Comparison of ENCODE assay signal across 21 mouse cellular contexts in the genomic region with DNA sequence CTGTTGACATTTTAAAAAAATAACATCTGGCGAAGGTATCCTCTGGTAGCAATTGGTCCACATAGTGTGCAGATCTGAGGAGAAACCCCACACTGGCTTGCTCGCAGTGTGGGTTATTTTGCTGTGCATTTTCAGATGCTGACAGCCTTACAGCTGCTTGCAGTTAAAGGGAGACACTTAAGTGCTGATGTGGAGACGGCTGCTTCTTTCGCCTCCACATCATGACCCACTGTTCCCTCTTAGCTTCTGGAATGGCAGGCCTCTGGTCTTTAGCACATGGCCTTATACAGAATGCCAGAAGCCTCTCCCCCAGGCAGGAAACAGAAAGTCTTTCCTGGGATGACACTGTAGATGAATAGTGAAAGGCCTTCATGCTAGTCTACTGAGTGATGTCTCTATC.
DNase-seq lines count a peak whose midpoint lies in the region; ATAC-seq and TF ChIP-seq lines count a peak whose summit lies in the region.
"Had no signal": no experiment of that assay in that cellular context is flagged by ENCODE, and none has a peak within 500 bp of the region (broad histone marks: within the 10 kb centered on the region; RNA-seq: fewer than 3 reads in every experiment).

No protein-coding gene starts in this region.

- H3K9ac ChIP-seq in kidney, postnatal 0 days (ENCODE audit: low read depth, low read length): no peak overlapping the region
- no peak overlapping the region for H3K9ac ChIP-seq in MEL (ENCODE audit: control insufficient read depth, low read depth, low read length, poor library complexity, severe bottlenecking)
- no peak overlapping the region for H3K9ac ChIP-seq in limb, embryonic 12.5 days (replicated peaks)
- H3K9ac ChIP-seq: forebrain, embryonic 13.5 days; hindbrain, embryonic 14.5 days; liver, embryonic 15.5 days; neural tube, embryonic 15.5 days had no signal

- no peaks in the 10 kb centered on the region for H3K4me1 ChIP-seq in kidney, postnatal 0 days (replicated peaks; ENCODE audit: insufficient read depth, low read length)
- peaks cover 7 to 14% of the 10 kb centered on the region in 2 experiments for H3K4me1 ChIP-seq in MEL (ENCODE audit: control insufficient read depth in 1 of 2, insufficient read depth in 2 of 2, low read length in 2 of 2)
- H3K4me1 ChIP-seq in limb, embryonic 12.5 days (replicated peaks): peaks cover 12% of the 10 kb centered on the region
- H3K4me1 ChIP-seq: forebrain, embryonic 13.5 days; neural tube, embryonic 15.5 days had no signal

- no peak for TF ChIP-seq POLR2A in MEL (IDR thresholded peaks at IDR 0.05; ENCODE audit: control insufficient read depth in 1 of 2, insufficient read depth in 1 of 2, low read depth in 1 of 2, low read length in 2 of 2, poor library complexity in 1 of 2)

- 72% methylated on average over 4 of the region's 4 CpGs for WGBS in kidney, postnatal 0 days
- WGBS in limb, embryonic 12.5 days: 52% methylated on average over 4 of the region's 4 CpGs

- no peaks in the 10 kb centered on the region for H3K36me3 ChIP-seq in kidney, postnatal 0 days (ENCODE audit: insufficient read depth, low read length)
- peaks cover 0 to 20% of the 10 kb centered on the region in 2 experiments; a peak in 3 of 4 replicates for H3K36me3 ChIP-seq in MEL (ENCODE audit: control insufficient read depth in 1 of 2, insufficient read depth in 2 of 2, low read length in 2 of 2)
- no peaks in the 10 kb centered on the region for H3K36me3 ChIP-seq in limb, embryonic 12.5 days
- H3K36me3 ChIP-seq: liver, embryonic 15.5 days; neural tube, embryonic 15.5 days had no signal

- TF ChIP-seq RAD21 in MEL (IDR thresholded peaks at IDR 0.05; ENCODE audit: low read depth, low read length): no peak

- DNase-seq in kidney, postnatal 0 days (ENCODE audit: low spot score): peak; percentile 34
- DNase-seq in kidney, postnatal 10 days: no peak
- DNase-seq in 3T3-L1 (ENCODE audit: low read depth, low spot score) (peak; percentile 47), MEL (ENCODE audit: low read depth, low spot score) (no peak)
- no peak for DNase-seq in cerebellum, postnatal 36 days
- DNase-seq in B cell, adult 2 months: no peak
- DNase-seq: cerebellum, adult 11-12 months; cerebellum, postnatal 14 days; heart, postnatal 10 days; kidney, adult 18-20 months; kidney, postnatal 25 days; midbrain, embryonic 14.5 days; spleen, adult 18-20 months; thymus, adult 2 months had no signal

- no peak overlapping the region for H3K4me3 ChIP-seq in kidney, postnatal 0 days (replicated peaks; ENCODE audit: low read depth, low read length)
- no peak overlapping the region for H3K4me3 ChIP-seq in MEL (ENCODE audit: control insufficient read depth in 1 of 2, insufficient read depth in 1 of 2, low read depth in 2 of 2, low read length in 2 of 2)
- H3K4me3 ChIP-seq in limb, embryonic 12.5 days (replicated peaks): no peak overlapping the region
- H3K4me3 ChIP-seq: forebrain, embryonic 13.5 days; liver, embryonic 15.5 days; neural tube, embryonic 15.5 days had no signal

- no peak for ATAC-seq in kidney, postnatal 0 days (replicated peaks; ENCODE audit: low FRiP score, low read depth)
- ATAC-seq in limb, embryonic 12.5 days (ENCODE audit: insufficient number of reproducible peaks, insufficient read depth, low FRiP score, low TSS enrichment, low read depth): no peak
- ATAC-seq: CD4-positive, CD25-positive, alpha-beta regulatory T cell, adult 4 months; forebrain, embryonic 13.5 days; lung, postnatal 0 days had no signal

- no peaks in the 10 kb centered on the region for H3K9me3 ChIP-seq in kidney, postnatal 0 days (replicated peaks; ENCODE audit: low read length)
- no peaks in the 10 kb centered on the region for H3K9me3 ChIP-seq in MEL (replicated peaks; ENCODE audit: insufficient read depth, low read length)
- H3K9me3 ChIP-seq in limb, embryonic 12.5 days: no peaks in the 10 kb centered on the region
- H3K9me3 ChIP-seq: forebrain, embryonic 13.5 days; liver, embryonic 15.5 days; neural tube, embryonic 15.5 days had no signal

- H3K79me2 ChIP-seq in MEL (ENCODE audit: control insufficient read depth, insufficient read depth, low read length, poor library complexity): no peaks in the 10 kb centered on the region

- no peak overlapping the region for H3K27ac ChIP-seq in kidney, postnatal 0 days
- peak overlapping the region; percentile 61 for H3K27ac ChIP-seq in MEL (ENCODE audit: control insufficient read depth, low read depth, low read length)
- H3K27ac ChIP-seq in limb, embryonic 12.5 days: peak overlapping the region; percentile 47
- H3K27ac ChIP-seq: forebrain, embryonic 13.5 days; hindbrain, embryonic 14.5 days; liver, embryonic 15.5 days; neural tube, embryonic 15.5 days had no signal

- no peak for TF ChIP-seq CTCF in kidney, postnatal 0 days (IDR thresholded peaks at IDR 0.05; ENCODE audit: low read depth)
- no peak for TF ChIP-seq CTCF in MEL (IDR thresholded peaks at IDR 0.05 in 2 of 3, conservative IDR thresholded peaks at IDR 0.05 in 1 of 3; ENCODE audit: control insufficient read depth in 1 of 3, insufficient read depth in 1 of 3, low read depth in 2 of 3, low read length in 3 of 3, poor library complexity in 1 of 3, severe bottlenecking in 1 of 3)

- no peak overlapping the region for H3K4me2 ChIP-seq in kidney, postnatal 0 days (ENCODE audit: low read length)
- H3K4me2 ChIP-seq in limb, embryonic 12.5 days: no peak overlapping the region
- H3K4me2 ChIP-seq: forebrain, embryonic 13.5 days; hindbrain, embryonic 14.5 days; liver, embryonic 15.5 days; neural tube, embryonic 15.5 days had no signal

- no peak for TF ChIP-seq EP300 in MEL (IDR thresholded peaks at IDR 0.05; ENCODE audit: low read depth in 1 of 2, low read length in 2 of 2)

- H3K27me3 ChIP-seq in kidney, postnatal 0 days (ENCODE audit: insufficient read depth, low read length): no peaks in the 10 kb centered on the region
- no peaks in the 10 kb centered on the region for H3K27me3 ChIP-seq in MEL (ENCODE audit: control insufficient read depth in 1 of 2, insufficient read depth in 2 of 2, low read length in 2 of 2)
- H3K27me3 ChIP-seq in limb, embryonic 12.5 days: no peaks in the 10 kb centered on the region
- H3K27me3 ChIP-seq: forebrain, embryonic 13.5 days; liver, embryonic 15.5 days; neural tube, embryonic 15.5 days had no signal

TF ChIP-seq in MEL, 35 proteins besides CTCF, POLR2A, EP300 and RAD21:
- TF ChIP-seq GATA1 (IDR thresholded peaks at IDR 0.05; ENCODE audit: low read depth, low read length): no peak
- TF ChIP-seq GABPA (IDR thresholded peaks at IDR 0.05; ENCODE audit: low read depth, low read length): no peak
- TF ChIP-seq USF1 (IDR thresholded peaks at IDR 0.05; ENCODE audit: low read depth, low read length): no peak
- no peak for TF ChIP-seq UBTF (IDR thresholded peaks at IDR 0.05; ENCODE audit: borderline replicate concordance, insufficient read depth, low read depth, low read length)
- no peak for TF ChIP-seq USF2 (IDR thresholded peaks at IDR 0.05; ENCODE audit: borderline replicate concordance in 1 of 2, insufficient read depth in 1 of 2, low read depth in 1 of 2, low read length in 2 of 2)
- no peak for TF ChIP-seq ZKSCAN1 (IDR thresholded peaks at IDR 0.05; ENCODE audit: low read depth, low read length)
- no peak for TF ChIP-seq JUND (IDR thresholded peaks at IDR 0.05; ENCODE audit: low read depth, low read length)
- TF ChIP-seq SIN3A (IDR thresholded peaks at IDR 0.05; ENCODE audit: low read length): no peak
- TF ChIP-seq TBP (IDR thresholded peaks at IDR 0.05; ENCODE audit: low read depth, low read length): no peak
- no peak for TF ChIP-seq BHLHE40 (IDR thresholded peaks at IDR 0.05; ENCODE audit: borderline replicate concordance, low read depth, low read length)
- no peak for TF ChIP-seq ETS1 (IDR thresholded peaks at IDR 0.05; ENCODE audit: low read depth, low read length)
- no peak for TF ChIP-seq TAL1 (IDR thresholded peaks at IDR 0.05; ENCODE audit: low read length)
- TF ChIP-seq MYB (IDR thresholded peaks at IDR 0.05; ENCODE audit: low read depth, low read length): no peak
- TF ChIP-seq NELFE (IDR thresholded peaks at IDR 0.05; ENCODE audit: low read depth, low read length): no peak
TF ChIP-seq in MEL: peak in this region for 0.

Comparison
In these comparisons a context has a peak if more than half of its experiments do, and no peak if none do; other contexts are left out.
1. DNase-seq: peak in kidney, postnatal 0 days (single experiment) and 3T3-L1 (single experiment); none in kidney, postnatal 10 days (single experiment), MEL (single experiment), cerebellum, postnatal 36 days (0 of 2) and B cell, adult 2 months (0 of 2).